Mouse (Mus musculus) stomach, embryonic 14.5 days (tissue): ENCODE data around the gene Pin1rt1. TPM values are rescaled to one million over a fixed set of nuclear protein-coding genes. Genes with fewer than 3 reads are reported as not detected.

ENCODE experiments used
- ATAC-seq: fragments of 200-750 bp; cut with Nextera tagmentation; 2 replicates; pipeline ENCODE4 v1.8.0; 2017; ENCODE audit warnings: low read depth, moderate TSS enrichment; ENCODE audit not compliant: insufficient number of reproducible peaks, insufficient read depth, low FRiP score
- H3K27ac ChIP-seq: fragments of 300-500 bp; sonication (generic); 2 replicates; pipeline ENCODE4 v1.5.1; 2014; ENCODE audit warnings: mild to moderate bottlenecking, low read length, moderate library complexity, mixed read lengths
- H3K27me3 ChIP-seq: fragments of 300-500 bp; sonication (generic); 2 replicates; pipeline ENCODE4 v1.6.1; 2014; ENCODE audit warnings: low read length, control low read depth, mixed read lengths; ENCODE audit not compliant: control insufficient read depth, insufficient read depth
- H3K36me3 ChIP-seq: fragments of 300-500 bp; sonication (generic); 2 replicates; pipeline ENCODE4 v1.6.1; 2014; ENCODE audit warnings: mild to moderate bottlenecking, control low read depth, low read length, moderate library complexity, mixed read lengths; ENCODE audit not compliant: control insufficient read depth, insufficient read depth
- H3K4me1 ChIP-seq: fragments of 300-500 bp; sonication (generic); 2 replicates; pipeline ENCODE4 v1.6.1; 2014; ENCODE audit warnings: low read length, control low read depth, mixed read lengths; ENCODE audit not compliant: control insufficient read depth, insufficient read depth
- H3K4me2 ChIP-seq: fragments of 300-500 bp; sonication (generic); replicated peaks from 2 replicates; pipeline ENCODE4 v1.6.1; 2014; ENCODE audit warnings: low read depth, low read length, control low read depth
- H3K4me3 ChIP-seq: fragments of 300-500 bp; sonication (generic); 2 replicates; pipeline ENCODE4 v1.5.1; 2014; ENCODE audit warnings: low read depth, low read length, control low read depth
- H3K9ac ChIP-seq: fragments of 300-500 bp; sonication (generic); replicated peaks from 2 replicates; pipeline ENCODE4 v1.6.1; 2014; ENCODE audit warnings: low read depth, mild to moderate bottlenecking, control low read depth, low read length, moderate library complexity, mixed read lengths
- H3K9me3 ChIP-seq: fragments of 300-500 bp; sonication (generic); 2 replicates; pipeline ENCODE4 v1.6.1; 2016; ENCODE audit warnings: low read depth, low read length, control low read depth; ENCODE audit not compliant: control insufficient read depth
- WGBS: fragments of 180-500 bp; shearing (Covaris S2); extraction: QIAGEN DNeasy Blood & Tissue Kit; methylation state at CpG from one replicate; pipeline ENCODE4 v1.1.7; 2014; 5-methylcytosine and 5-hydroxymethylcytosine counted together
- polyA plus RNA-seq: library from polyadenylated mRNA; unstranded; fragments of >200 nt; fragmentation: Nextera tagmentation; extraction: Ambion mirVana; gene quantifications from 2 replicates; pipeline ENCODE4 v1.2.1, GENCODE M21; 2014

The Pin1rt1 gene
- polyA plus RNA-seq, 1 experiment from 2014 or later: not detected

- H3K4me2 ChIP-seq: no peak overlapping the region
- H3K4me3 ChIP-seq: no peak overlapping the region
- WGBS: 44% methylated on average over 3 of the region's 3 CpGs
- 0 out of 2 replicates have a peak, but pooled peaks cover 4% of the 10 kb centered on the region for H3K4me1 ChIP-seq
- no peak for ATAC-seq
- no peaks in the 10 kb centered on the region for H3K27me3 ChIP-seq
- no peak overlapping the region for H3K27ac ChIP-seq
- H3K9ac ChIP-seq: no peak overlapping the region
- H3K36me3 ChIP-seq: no peaks in the 10 kb centered on the region; the same call in 1 of the 2 replicates
- no peaks in the 10 kb centered on the region for H3K9me3 ChIP-seq
Measured at GRCm38 (mm10) chr2:104704355-104704754, 11.8 kb downstream of the Pin1rt1 start.

GRCm38 (mm10) chr2:104703158-104703557, 13.0 kb downstream of the Pin1rt1 start:
- Histone ChIP-seq H3K4me2 (no peak overlapping the region), H3K27me3 (no peaks in the 10 kb centered on the region), H3K27ac (no peak overlapping the region), H3K36me3 (no peaks in the 10 kb centered on the region), H3K4me3 (no peak overlapping the region), H3K9ac (no peak overlapping the region), H3K9me3 (no peaks in the 10 kb centered on the region), H3K4me1 (0 out of 2 replicates have a peak, but pooled peaks cover 4% of the 10 kb centered on the region)
- 78% methylated on average over 3 of the region's 3 CpGs for WGBS
- no peak for ATAC-seq

GRCm38 (mm10) chr2:104699659-104700058, 16.5 kb downstream of the Pin1rt1 start:
- Histone ChIP-seq H3K4me1 (no peaks in the 10 kb centered on the region), H3K9ac (no peak overlapping the region), H3K36me3 (no peaks in the 10 kb centered on the region), H3K27ac (no peak overlapping the region), H3K9me3 (no peaks in the 10 kb centered on the region), H3K4me2 (no peak overlapping the region), H3K4me3 (no peak overlapping the region), H3K27me3 (no peaks in the 10 kb centered on the region)
- 82% methylated on average over 11 of the region's 11 CpGs for WGBS
- ATAC-seq: no peak

GRCm38 (mm10) chr2:104692551-104692950, 23.6 kb downstream of the Pin1rt1 start:
- no peaks in the 10 kb centered on the region for H3K4me1 ChIP-seq
- H3K9me3 ChIP-seq: no peaks in the 10 kb centered on the region
- no peak overlapping the region for H3K9ac ChIP-seq
- no peak overlapping the region for H3K27ac ChIP-seq
- H3K4me2 ChIP-seq: no peak overlapping the region
- 36% methylated on average over 2 of the region's 2 CpGs for WGBS
- no peaks in the 10 kb centered on the region for H3K36me3 ChIP-seq
- H3K4me3 ChIP-seq: no peak overlapping the region
- H3K27me3 ChIP-seq: no peaks in the 10 kb centered on the region
- ATAC-seq: no peak

GRCm38 (mm10) chr2:104690720-104691119, 25.5 kb downstream of the Pin1rt1 start:
- Histone ChIP-seq H3K27me3 (no peaks in the 10 kb centered on the region), H3K9ac (no peak overlapping the region), H3K36me3 (no peaks in the 10 kb centered on the region), H3K4me3 (no peak overlapping the region), H3K27ac (no peak overlapping the region), H3K9me3 (no peaks in the 10 kb centered on the region), H3K4me2 (no peak overlapping the region), H3K4me1 (no peaks in the 10 kb centered on the region)
- no peak for ATAC-seq
- 83% methylated on average over 4 of the region's 4 CpGs for WGBS

- no peak overlapping the region for H3K4me3 ChIP-seq
- no peak overlapping the region for H3K27ac ChIP-seq
- H3K27me3 ChIP-seq: no peaks in the 10 kb centered on the region
- H3K36me3 ChIP-seq: no peaks in the 10 kb centered on the region
- WGBS: 78% methylated on average over 8 of the region's 8 CpGs
- H3K9ac ChIP-seq: no peak overlapping the region
- H3K4me2 ChIP-seq: no peak overlapping the region
- no peaks in the 10 kb centered on the region for H3K4me1 ChIP-seq
- no peaks in the 10 kb centered on the region for H3K9me3 ChIP-seq
- ATAC-seq: no peak
Measured at GRCm38 (mm10) chr2:104688724-104689123, 27.5 kb downstream of the Pin1rt1 start.

- no peaks in the 10 kb centered on the region for H3K9me3 ChIP-seq
- no peak overlapping the region for H3K4me3 ChIP-seq
- H3K36me3 ChIP-seq: no peaks in the 10 kb centered on the region
- no peaks in the 10 kb centered on the region for H3K27me3 ChIP-seq
- WGBS: 81% methylated on average over 3 of the region's 3 CpGs
- H3K4me2 ChIP-seq: no peak overlapping the region
- no peak overlapping the region for H3K9ac ChIP-seq
- no peak for ATAC-seq
- no peaks in the 10 kb centered on the region for H3K4me1 ChIP-seq
- no peak overlapping the region for H3K27ac ChIP-seq
Measured at GRCm38 (mm10) chr2:104688321-104688720, 27.9 kb downstream of the Pin1rt1 start.

GRCm38 (mm10) chr2:104687261-104687660, 28.9 kb downstream of the Pin1rt1 start:
- no peak overlapping the region for H3K9ac ChIP-seq
- no peaks in the 10 kb centered on the region for H3K27me3 ChIP-seq
- no peaks in the 10 kb centered on the region for H3K4me1 ChIP-seq
- no peaks in the 10 kb centered on the region for H3K9me3 ChIP-seq
- ATAC-seq: no peak
- H3K36me3 ChIP-seq: no peaks in the 10 kb centered on the region
- no peak overlapping the region for H3K27ac ChIP-seq
- no peak overlapping the region for H3K4me2 ChIP-seq
- H3K4me3 ChIP-seq: no peak overlapping the region
- 72% methylated on average over 3 of the region's 3 CpGs for WGBS

- no peak overlapping the region for H3K4me2 ChIP-seq
- peak; percentile 90 for ATAC-seq
Measured at GRCm38 (mm10) chr2:104685418-104685817, 30.8 kb downstream of the Pin1rt1 start.

More at GRCm38 (mm10) chr2:104685418-104685817, 30.8 kb downstream of the Pin1rt1 start:
- no peak overlapping the region for H3K27ac ChIP-seq
- H3K4me1 ChIP-seq: no peaks in the 10 kb centered on the region
- no peaks in the 10 kb centered on the region for H3K9me3 ChIP-seq
- H3K27me3 ChIP-seq: no peaks in the 10 kb centered on the region
- H3K9ac ChIP-seq: no peak overlapping the region
- H3K4me3 ChIP-seq: no peak overlapping the region
- H3K36me3 ChIP-seq: no peaks in the 10 kb centered on the region
- WGBS: 4% methylated on average over 13 of the region's 13 CpGs
